Mouse (Mus musculus) embryonic facial prominence, embryonic 10.5 days (tissue): Measurements from ENCODE around the gene Erich3. TPM values are rescaled to one million over a fixed set of nuclear protein-coding genes. Genes with fewer than 3 reads are reported as not detected.

Experiments
- DNase-seq: peaks from one replicate; pipeline ENCODE4 v3.0.0-alpha.2; 2017; ENCODE audit warnings: low spot score
- H3K27ac ChIP-seq: fragments of 300-500 bp; sonication (generic); replicated peaks from 2 replicates; pipeline ENCODE4 v1.5.1; 2016; ENCODE audit warnings: mild to moderate bottlenecking
- H3K27me3 ChIP-seq: fragments of 300-500 bp; sonication (generic); replicated peaks from 2 replicates; pipeline ENCODE4 v1.6.1; 2016; ENCODE audit warnings: low read depth, mild to moderate bottlenecking; ENCODE audit not compliant: poor library complexity, severe bottlenecking
- H3K36me3 ChIP-seq: fragments of 300-500 bp; sonication (generic); replicated peaks from 2 replicates; pipeline ENCODE4 v1.6.1; 2016; ENCODE audit warnings: mild to moderate bottlenecking, moderate library complexity
- H3K4me1 ChIP-seq: fragments of 300-500 bp; sonication (generic); 2 replicates; pipeline ENCODE4 v1.6.1; 2016
- H3K4me3 ChIP-seq: fragments of 300-500 bp; sonication (generic); 2 replicates; pipeline ENCODE4 v1.5.1; 2016; ENCODE audit warnings: mild to moderate bottlenecking, moderate library complexity
- H3K9me3 ChIP-seq: fragments of 300-500 bp; sonication (generic); 2 replicates; pipeline ENCODE4 v1.6.1; 2016; ENCODE audit warnings: mild to moderate bottlenecking
- WGBS: fragments of 180-500 bp; shearing (Covaris S2); methylation state at CpG from one replicate; pipeline ENCODE4 v1.1.7; 2016; 5-methylcytosine and 5-hydroxymethylcytosine counted together
- polyA plus RNA-seq: library from polyadenylated mRNA; unstranded; fragments of >200 nt; fragmentation: Nextera tagmentation; extraction: Ambion mirVana; gene quantifications from 2 replicates; pipeline ENCODE4 v1.2.1, GENCODE M21; 2016

Gene Erich3
- polyA plus RNA-seq, 1 experiment from 2014 or later: 0.36 TPM

- Histone ChIP-seq H3K27me3 (no peaks in the 10 kb centered on the region), H3K9me3 (no peaks in the 10 kb centered on the region), H3K27ac (no peak overlapping the region), H3K4me1 (peaks cover 10% of the 10 kb centered on the region), H3K36me3 (no peaks in the 10 kb centered on the region), H3K4me3 (no peak overlapping the region)
- 50% methylated on average over 14 of the region's 14 CpGs for WGBS
- peak; percentile 37 for DNase-seq
Observed at GRCm38 (mm10) chr3:154691897-154692571, 28.4 kb downstream of the Erich3 start.

GRCm38 (mm10) chr3:154692572-154692922 is 28.9 kb downstream of the Erich3 start:
- Histone ChIP-seq H3K27me3 (no peaks in the 10 kb centered on the region), H3K27ac (no peak overlapping the region), H3K9me3 (no peaks in the 10 kb centered on the region), H3K36me3 (no peaks in the 10 kb centered on the region), H3K4me3 (no peak overlapping the region), H3K4me1 (peaks cover 10% of the 10 kb centered on the region)
- no peak for DNase-seq
- WGBS: 35% methylated on average over 3 of the region's 3 CpGs

GRCm38 (mm10) chr3:154693902-154694301 is 30.2 kb downstream of the Erich3 start:
- Histone ChIP-seq H3K36me3 (no peaks in the 10 kb centered on the region), H3K4me1 (peaks cover 10% of the 10 kb centered on the region), H3K9me3 (no peaks in the 10 kb centered on the region), H3K27me3 (no peaks in the 10 kb centered on the region), H3K27ac (no peak overlapping the region), H3K4me3 (no peak overlapping the region)
- WGBS: 87% methylated on average over 4 of the region's 4 CpGs
- no peak for DNase-seq

GRCm38 (mm10) chr3:154696611-154697010 is 33.0 kb downstream of the Erich3 start:
- no peak overlapping the region for H3K27ac ChIP-seq
- 89% methylated on average over 3 of the region's 3 CpGs for WGBS
- DNase-seq: no peak

DNA sequence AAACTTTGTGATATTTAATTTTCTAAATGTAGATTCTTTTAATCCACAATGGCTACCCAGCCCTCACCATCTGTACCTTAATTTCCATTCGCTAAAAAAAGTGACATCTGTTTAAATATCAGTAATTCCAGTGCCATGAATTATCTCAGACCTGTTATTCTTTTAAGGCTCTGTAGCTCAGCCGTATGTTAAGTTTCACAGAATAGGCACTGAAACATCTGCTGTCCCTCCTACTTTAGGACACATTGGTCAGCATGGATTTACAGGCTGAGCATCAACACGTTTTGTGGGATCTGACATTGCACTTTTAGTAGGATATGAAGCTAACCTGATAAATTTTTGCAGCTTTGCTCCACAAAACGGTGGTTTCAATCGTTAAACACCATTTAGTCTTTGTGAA is 35.2 kb downstream of the Erich3 start:
- no peak overlapping the region for H3K27ac ChIP-seq
- no peaks in the 10 kb centered on the region for H3K27me3 ChIP-seq
- no peak overlapping the region for H3K4me3 ChIP-seq
- peaks cover 5% of the 10 kb centered on the region; the same call in 1 of the 2 replicates for H3K4me1 ChIP-seq
- no peaks in the 10 kb centered on the region for H3K9me3 ChIP-seq
- WGBS: 74% methylated on average over 5 of the region's 5 CpGs
- no peak for DNase-seq
- H3K36me3 ChIP-seq: no peaks in the 10 kb centered on the region

More at GRCm38 (mm10) chr3:154696611-154697010, 33.0 kb downstream of the Erich3 start:
- H3K4me1 ChIP-seq: peaks cover 13% of the 10 kb centered on the region
- no peaks in the 10 kb centered on the region for H3K36me3 ChIP-seq
- H3K4me3 ChIP-seq: no peak overlapping the region
- no peaks in the 10 kb centered on the region for H3K27me3 ChIP-seq
- H3K9me3 ChIP-seq: no peaks in the 10 kb centered on the region

- Histone ChIP-seq H3K27ac (no peak overlapping the region), H3K36me3 (no peaks in the 10 kb centered on the region), H3K9me3 (no peaks in the 10 kb centered on the region), H3K4me3 (no peak overlapping the region), H3K4me1 (peaks cover 3% of the 10 kb centered on the region; the same call in 1 of the 2 replicates), H3K27me3 (no peaks in the 10 kb centered on the region)
- 79% methylated on average over 3 of the region's 3 CpGs for WGBS
- DNase-seq: no peak
Observed at GRCm38 (mm10) chr3:154700296-154700695, 36.6 kb downstream of the Erich3 start.

DNA sequence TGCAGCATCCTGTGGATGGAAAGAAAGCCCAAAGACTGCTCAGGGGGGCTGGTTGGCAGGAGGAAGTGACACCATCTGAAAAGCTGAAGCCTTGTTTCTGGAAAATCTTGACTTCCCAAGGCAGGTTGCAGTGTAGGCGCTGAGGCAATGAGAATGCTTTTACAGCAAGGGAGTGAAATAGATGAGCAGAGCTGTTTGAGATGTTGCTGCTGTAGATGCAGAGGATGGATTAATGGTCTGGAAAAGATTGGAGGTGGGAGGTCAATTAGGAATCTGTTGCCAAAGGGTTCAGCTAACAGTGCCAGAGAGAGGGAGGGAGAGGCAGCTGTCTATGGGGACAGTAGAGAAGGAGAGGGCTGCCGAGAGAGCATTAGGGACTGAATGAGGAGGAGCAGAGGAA is 37.1 kb downstream of the Erich3 start:
- 71% methylated on average over 2 of the region's 2 CpGs for WGBS
- no peak for DNase-seq
- Histone ChIP-seq H3K27me3 (no peaks in the 10 kb centered on the region), H3K9me3 (no peaks in the 10 kb centered on the region), H3K27ac (no peak overlapping the region), H3K36me3 (no peaks in the 10 kb centered on the region), H3K4me3 (no peak overlapping the region), H3K4me1 (peaks cover 3% of the 10 kb centered on the region; the same call in 1 of the 2 replicates)

GRCm38 (mm10) chr3:154704755-154705154 is 41.1 kb downstream of the Erich3 start:
- Histone ChIP-seq H3K27me3 (no peaks in the 10 kb centered on the region), H3K36me3 (no peaks in the 10 kb centered on the region), H3K27ac (no peak overlapping the region), H3K4me1 (peaks cover 3% of the 10 kb centered on the region; the same call in 1 of the 2 replicates), H3K9me3 (no peaks in the 10 kb centered on the region), H3K4me3 (no peak overlapping the region)
- DNase-seq: no peak
- 93% methylated on average over 6 of the region's 6 CpGs for WGBS

DNA sequence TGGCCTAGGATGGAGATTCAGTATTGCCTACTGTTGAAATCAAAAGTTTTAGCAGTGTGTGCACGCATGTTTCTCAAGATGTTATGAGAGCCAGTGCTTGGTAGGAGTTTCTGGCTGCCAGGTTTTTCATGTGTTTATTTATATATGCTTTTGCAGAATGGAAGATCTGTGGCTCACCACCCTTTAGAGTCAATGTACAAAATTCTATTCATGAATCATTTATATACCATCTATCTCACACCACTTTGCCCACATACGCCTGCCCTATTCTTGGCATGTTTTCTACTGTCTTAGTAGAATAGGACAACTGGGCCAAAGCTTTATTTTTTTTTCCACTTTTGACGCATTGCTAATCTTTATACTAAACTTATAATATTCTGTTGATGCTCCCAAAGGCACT is 44.5 kb downstream of the Erich3 start:
- 92% methylated on average over 3 of the region's 3 CpGs for WGBS
- no peaks in the 10 kb centered on the region for H3K9me3 ChIP-seq
- H3K27me3 ChIP-seq: no peaks in the 10 kb centered on the region
- no peak overlapping the region for H3K4me3 ChIP-seq
- no peak for DNase-seq
- no peak overlapping the region for H3K27ac ChIP-seq
- H3K36me3 ChIP-seq: no peaks in the 10 kb centered on the region
- no peaks in the 10 kb centered on the region for H3K4me1 ChIP-seq

DNA sequence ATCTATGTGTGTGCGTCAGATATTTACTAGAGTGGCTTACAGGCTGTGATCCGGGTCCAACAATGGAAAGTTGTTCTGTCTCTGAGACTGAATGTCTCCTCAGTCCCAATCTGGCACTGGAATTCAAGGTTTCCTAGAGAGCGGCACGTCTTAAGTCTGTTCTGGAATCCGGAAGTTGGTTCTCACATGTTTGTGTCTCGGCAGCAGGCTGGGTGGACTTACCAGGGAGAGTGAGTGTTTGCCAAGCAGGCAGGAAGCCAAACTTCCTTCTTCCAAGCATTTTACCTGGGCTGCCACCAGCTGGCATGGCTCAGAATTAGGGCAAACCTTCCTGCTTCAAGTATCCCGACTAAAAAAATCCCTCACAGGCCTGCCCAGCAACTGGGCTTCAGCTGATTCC is 59.5 kb downstream of the Erich3 start:
- Histone ChIP-seq H3K4me3 (no peak overlapping the region), H3K36me3 (no peaks in the 10 kb centered on the region), H3K27ac (no peak overlapping the region), H3K9me3 (no peaks in the 10 kb centered on the region), H3K27me3 (no peaks in the 10 kb centered on the region), H3K4me1 (no peaks in the 10 kb centered on the region)
- 67% methylated on average over 7 of the region's 7 CpGs for WGBS
- no peak for DNase-seq

GRCm38 (mm10) chr3:154731431-154731830 is 67.8 kb downstream of the Erich3 start:
- no peaks in the 10 kb centered on the region for H3K4me1 ChIP-seq
- WGBS: 82% methylated on average over 10 of the region's 10 CpGs
- H3K27me3 ChIP-seq: no peaks in the 10 kb centered on the region
- DNase-seq: no peak
- no peak overlapping the region for H3K4me3 ChIP-seq
- H3K9me3 ChIP-seq: no peaks in the 10 kb centered on the region
- no peaks in the 10 kb centered on the region for H3K36me3 ChIP-seq
- H3K27ac ChIP-seq: no peak overlapping the region

GRCm38 (mm10) chr3:154741496-154741895 is 77.8 kb downstream of the Erich3 start:
- H3K27ac ChIP-seq: no peak overlapping the region
- 71% methylated on average over 5 of the region's 5 CpGs for WGBS

DNA sequence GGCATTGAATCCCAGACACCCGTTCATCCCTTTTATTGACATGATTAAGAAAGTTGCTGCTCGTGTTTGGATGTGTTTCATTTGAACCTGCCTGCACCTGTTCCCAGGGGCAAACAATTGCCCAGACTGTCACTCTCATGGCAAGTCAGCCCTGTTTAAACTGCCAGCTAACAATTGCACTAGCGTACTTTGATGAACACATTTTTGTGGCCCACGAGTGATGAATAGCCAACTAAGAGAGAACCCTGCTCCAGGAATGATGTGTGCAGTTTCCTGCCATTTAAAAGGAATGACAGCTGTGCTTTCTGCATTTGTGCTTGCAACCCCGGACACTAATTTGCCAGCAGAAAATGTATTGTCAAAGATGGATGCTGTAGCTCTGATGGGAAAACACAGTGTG is 79.3 kb downstream of the Erich3 start:
- no peak overlapping the region for H3K27ac ChIP-seq
- H3K9me3 ChIP-seq: no peaks in the 10 kb centered on the region
- DNase-seq: no peak
- H3K36me3 ChIP-seq: no peaks in the 10 kb centered on the region
- no peak overlapping the region for H3K4me3 ChIP-seq
- H3K4me1 ChIP-seq: no peaks in the 10 kb centered on the region
- WGBS: 70% methylated on average over 5 of the region's 5 CpGs
- H3K27me3 ChIP-seq: no peaks in the 10 kb centered on the region

More at GRCm38 (mm10) chr3:154741496-154741895, 77.8 kb downstream of the Erich3 start:
- no peak overlapping the region for H3K4me3 ChIP-seq
- H3K36me3 ChIP-seq: no peaks in the 10 kb centered on the region
- H3K9me3 ChIP-seq: no peaks in the 10 kb centered on the region
- no peaks in the 10 kb centered on the region for H3K4me1 ChIP-seq
- no peaks in the 10 kb centered on the region for H3K27me3 ChIP-seq
- DNase-seq: no peak
